Mouse (Mus musculus) left cerebral cortex, adult 2 months (tissue): ENCODE data around the gene Zfp811. TPM values are rescaled to one million over a fixed set of nuclear protein-coding genes. Genes with fewer than 3 reads are reported as not detected.

Experiments used
- DNase-seq, 2 experiments: peaks; one replicate each; pipeline ENCODE4 v3.0.0; 2021 to 2022; ENCODE audit warnings: low spot score in 2 of 2, mixed read lengths in 1 of 2; ENCODE audit errors: extremely low spot score in 1 of 2
- H3K27ac ChIP-seq: fragments of 200-600 bp; 2 replicates; pipeline ENCODE4 v1.8.1; 2022
- H3K4me3 ChIP-seq: fragments of 200-600 bp; 2 replicates; pipeline ENCODE4 v1.8.1; 2022
- CTCF ChIP-seq: fragments of 200-600 bp; IDR thresholded peaks from 2 replicates; pipeline ENCODE4 v1.8.1; 2022; ENCODE audit warnings: antibody characterized with exemption, mild to moderate bottlenecking, moderate library complexity
- intact Hi-C: fragments of 180-260 bp; cut with DNase I; formaldehyde crosslinking; loops from one replicate; pipeline ENCODE4 v1.15.1; 2025
- total RNA-seq, 2 experiments: library from RNA; stranded (reverse); gene quantifications; 2 replicates each; pipeline ENCODE4 v1.2.3; 2021

Zfp811 gene
- total RNA-seq, 2 experiments from 2014 or later, result 6.3 to 6.5 TPM

DNA sequence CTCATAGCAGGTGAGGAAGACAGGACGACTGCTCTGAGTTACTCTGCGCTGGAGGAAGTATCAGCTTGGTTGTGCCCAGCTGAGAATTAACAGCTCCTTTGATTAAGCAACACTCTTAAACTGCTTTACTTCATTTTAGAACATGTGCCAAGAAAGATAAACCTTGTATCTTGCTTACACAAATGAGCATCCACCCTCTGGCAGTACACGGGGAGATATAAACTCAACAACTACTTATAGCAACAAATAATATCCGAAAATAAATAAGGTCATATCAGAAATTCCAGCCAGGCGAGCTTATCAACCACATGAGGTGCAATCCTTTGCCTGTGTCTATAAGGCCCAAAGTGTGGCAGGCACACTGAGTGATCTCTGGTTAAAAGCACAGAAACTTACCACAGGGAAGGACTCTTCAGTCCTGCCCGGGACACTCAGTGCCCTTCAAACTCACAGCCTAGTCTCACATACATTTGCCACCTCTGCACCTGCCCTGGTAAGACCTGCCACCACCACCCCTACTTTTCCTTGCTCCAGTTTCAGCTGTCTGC is 56.8 kb downstream of the Zfp811 start:
- DNase-seq, result no peak
- Histone ChIP-seq H3K27ac (no peak overlapping the region), H3K4me3 (no peak overlapping the region)
- TF ChIP-seq CTCF, result no peak
- intact Hi-C loops, result no loop called here

DNA sequence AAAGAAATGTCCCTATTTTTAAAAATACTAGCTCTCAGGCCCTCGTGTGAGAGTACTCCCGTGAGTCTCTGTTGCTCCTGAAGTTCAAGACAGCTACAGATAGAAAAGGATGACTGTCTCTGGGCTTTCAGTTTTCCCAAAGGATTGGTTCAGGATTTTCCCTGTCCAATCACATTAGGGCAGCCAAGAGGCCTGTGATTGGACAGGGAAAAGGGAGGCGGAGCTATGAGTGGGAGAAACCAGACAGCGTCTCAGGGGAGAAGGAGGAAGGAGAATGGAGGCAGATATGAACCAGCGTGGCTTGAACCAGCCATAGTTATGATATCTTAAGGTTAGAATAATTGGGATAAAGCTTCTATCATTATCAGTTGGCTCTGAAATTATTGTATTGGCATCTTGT is 59.1 kb downstream of the Zfp811 start:
- TF ChIP-seq CTCF, result no peak
- H3K27ac ChIP-seq, result no peak overlapping the region
- no peak for DNase-seq
- H3K4me3 ChIP-seq, result no peak overlapping the region
- intact Hi-C loops, result no loop called here

Other genes starting within 250 kb of the Zfp811 start
- not detected for gene Cyp4f37, start 188.6 kb downstream of the Zfp811 start, total RNA-seq
- not detected for gene Cyp4f40, start 151.0 kb downstream of the Zfp811 start, total RNA-seq
- 10 to 100 TPM; 16.4 to 20.7 TPM for gene Cyp4f15, start 124.3 kb downstream of the Zfp811 start, total RNA-seq
- gene Zfp871, start 21.6 kb downstream of the Zfp811 start, total RNA-seq, result 10 to 100 TPM; 82.0 to 84.9 TPM
- 10 to 100 TPM; 28.4 to 31.1 TPM for gene Zfp799, start 20.3 kb upstream of the Zfp811 start, total RNA-seq
- 10 to 100 TPM in 1 of 2 experiments, 1 to 10 TPM in 1; 9.9 to 10.1 TPM for gene Zfp870, start 81.7 kb upstream of the Zfp811 start, total RNA-seq
- gene Cyp4f14, start 107.4 kb upstream of the Zfp811 start, total RNA-seq, result 1 to 10 TPM; 5.2 to 5.3 TPM
- 10 to 100 TPM; 16.8 to 20.7 TPM for gene Cyp4f13, start 137.5 kb upstream of the Zfp811 start, total RNA-seq
- gene Zfp472, start 155.9 kb upstream of the Zfp811 start, total RNA-seq, result 1 to 10 TPM; 4.5 to 6.0 TPM
- 10 to 100 TPM; 15.3 to 15.5 TPM for gene Zfp952, start 183.2 kb upstream of the Zfp811 start, total RNA-seq
- 10 to 100 TPM; 19.0 to 23.5 TPM for gene Zfp763, start 223.5 kb upstream of the Zfp811 start, total RNA-seq